Mouse (Mus musculus) spleen, adult 2 months (tissue): ENCODE results near the gene Hmcn1. TPM values are rescaled to one million over a fixed set of nuclear protein-coding genes. Genes with fewer than 3 reads are reported as not detected.
A peak's percentile ranks its signal among the peaks of the same experiment; 100 is the strongest.

ENCODE experiments used
- DNase-seq, 2 experiments: peaks; one replicate each; pipeline versions ENCODE4 v3.0.0 to v3.0.0-alpha.2; 2012 to 2021; ENCODE audit warnings: low spot score in 2 of 2, low read depth in 1 of 2
- H3K27ac ChIP-seq: fragments of 200-500 bp; 2 replicates; pipeline ENCODE4 v1.5.1; 2012; ENCODE audit warnings: low read length, inconsistent platforms; ENCODE audit not compliant: insufficient read depth
- H3K27me3 ChIP-seq: fragments of 200-500 bp; 2 replicates; pipeline ENCODE4 v1.6.1; 2012; ENCODE audit warnings: mild to moderate bottlenecking, moderate library complexity, low read length, inconsistent platforms; ENCODE audit not compliant: control insufficient read depth, insufficient read depth
- H3K36me3 ChIP-seq: fragments of 200-500 bp; 2 replicates; pipeline ENCODE4 v1.6.1; 2012; ENCODE audit warnings: mild to moderate bottlenecking, low read length, inconsistent platforms; ENCODE audit not compliant: control insufficient read depth, insufficient read depth
- H3K4me1 ChIP-seq: fragments of 200-500 bp; 2 replicates; pipeline ENCODE4 v1.6.1; 2011; ENCODE audit warnings: inconsistent platforms; ENCODE audit not compliant: control insufficient read depth, insufficient read depth, insufficient read length
- H3K4me3 ChIP-seq: fragments of 200-500 bp; 2 replicates; pipeline ENCODE4 v1.5.1; 2011; ENCODE audit warnings: mild to moderate bottlenecking, inconsistent platforms; ENCODE audit not compliant: insufficient read depth, insufficient read length; ENCODE audit errors: extremely low read depth
- CTCF ChIP-seq: fragments of 200-500 bp; IDR thresholded peaks from 2 replicates; pipeline ENCODE4 v1.5.1; 2011; ENCODE audit warnings: mild to moderate bottlenecking, inconsistent platforms; ENCODE audit not compliant: insufficient read depth, insufficient read length, insufficient replicate concordance; ENCODE audit errors: extremely low read depth
- POLR2A ChIP-seq: fragments of 200-500 bp; IDR thresholded peaks from 2 replicates; pipeline ENCODE4 v1.6.1; 2011; ENCODE audit warnings: low read depth, low read length, inconsistent platforms
- WGBS: fragments of 180-500 bp; shearing (Covaris S2); methylation state at CpG from one replicate; pipeline ENCODE4 v1.1.7; 2018; 5-methylcytosine and 5-hydroxymethylcytosine counted together
- polyA plus RNA-seq: library from polyadenylated mRNA; depleted of rRNA; stranded (reverse); fragments of >200 nt; gene quantifications from 2 replicates; pipeline ENCODE4 v1.2.3, GENCODE M21; 2012

Gene Hmcn1
- polyA plus RNA-seq, 1 experiment: 12.1 TPM

- H3K4me3 ChIP-seq: no peak overlapping the region
- no peaks in the 10 kb centered on the region for H3K4me1 ChIP-seq
- no peak for DNase-seq
- H3K36me3 ChIP-seq: no peaks in the 10 kb centered on the region
- no peak overlapping the region for H3K27ac ChIP-seq
- H3K27me3 ChIP-seq: no peaks in the 10 kb centered on the region
- TF ChIP-seq CTCF (no peak), POLR2A (no peak)
- WGBS: 97% methylated on average over 2 of the region's 2 CpGs
These were observed 370.0 kb downstream of the Hmcn1 start for GRCm38 (mm10) chr1:150623226-150623625.

GRCm38 (mm10) chr1:150610539-150610938 is 382.7 kb downstream of the Hmcn1 start:
- DNase-seq: no peak
- Histone ChIP-seq H3K27me3 (no peaks in the 10 kb centered on the region), H3K36me3 (no peaks in the 10 kb centered on the region), H3K4me1 (no peaks in the 10 kb centered on the region), H3K4me3 (no peak overlapping the region), H3K27ac (no peak overlapping the region)
- TF ChIP-seq POLR2A (no peak), CTCF (no peak)
- 94% methylated on average over 9 of the region's 9 CpGs for WGBS

GRCm38 (mm10) chr1:150606173-150606572 is 387.1 kb downstream of the Hmcn1 start:
- Histone ChIP-seq H3K36me3 (no peaks in the 10 kb centered on the region), H3K4me1 (no peaks in the 10 kb centered on the region), H3K27ac (no peak overlapping the region), H3K4me3 (no peak overlapping the region), H3K27me3 (no peaks in the 10 kb centered on the region)
- DNase-seq: no peak
- 88% methylated on average over 4 of the region's 4 CpGs for WGBS
- TF ChIP-seq POLR2A (no peak), CTCF (no peak)

GRCm38 (mm10) chr1:150593614-150594013 is 399.6 kb downstream of the Hmcn1 start:
- H3K27ac ChIP-seq: no peak overlapping the region
- H3K4me1 ChIP-seq: no peaks in the 10 kb centered on the region
- TF ChIP-seq CTCF: no peak
- TF ChIP-seq POLR2A: no peak
- no peaks in the 10 kb centered on the region for H3K27me3 ChIP-seq
- H3K4me3 ChIP-seq: no peak overlapping the region
- WGBS: 90% methylated on average over 13 of the region's 13 CpGs
- no peak for DNase-seq
- H3K36me3 ChIP-seq: no peaks in the 10 kb centered on the region

- no peak for DNase-seq
- WGBS: 42% methylated on average over 2 of the region's 2 CpGs
- no peaks in the 10 kb centered on the region for H3K27me3 ChIP-seq
- no peaks in the 10 kb centered on the region for H3K36me3 ChIP-seq
- no peak overlapping the region for H3K4me3 ChIP-seq
- TF ChIP-seq POLR2A: no peak
- TF ChIP-seq CTCF: 0 out of 2 replicates have a peak, but pooled peaks have one; percentile 14
- H3K4me1 ChIP-seq: no peaks in the 10 kb centered on the region
- no peak overlapping the region for H3K27ac ChIP-seq
These were observed 402.0 kb downstream of the Hmcn1 start for GRCm38 (mm10) chr1:150591253-150591652.

- H3K4me1 ChIP-seq: no peaks in the 10 kb centered on the region
- DNase-seq: no peak
These were observed 405.8 kb downstream of the Hmcn1 start for GRCm38 (mm10) chr1:150587410-150587809.

GRCm38 (mm10) chr1:150584477-150584876 is 408.8 kb downstream of the Hmcn1 start:
- Histone ChIP-seq H3K4me1 (no peaks in the 10 kb centered on the region), H3K27ac (no peak overlapping the region), H3K27me3 (no peaks in the 10 kb centered on the region), H3K4me3 (no peak overlapping the region), H3K36me3 (no peaks in the 10 kb centered on the region)
- no peak for DNase-seq
- TF ChIP-seq POLR2A (no peak), CTCF (no peak)
- WGBS: 78% methylated on average over 2 of the region's 2 CpGs

More at GRCm38 (mm10) chr1:150587410-150587809, 405.8 kb downstream of the Hmcn1 start:
- TF ChIP-seq CTCF: no peak
- no peak for TF ChIP-seq POLR2A
- Histone ChIP-seq H3K36me3 (no peaks in the 10 kb centered on the region), H3K27ac (no peak overlapping the region), H3K27me3 (no peaks in the 10 kb centered on the region), H3K4me3 (no peak overlapping the region)
